Mouse (Mus musculus) retina, embryonic 14.5 days (tissue): ENCODE data around the gene Tnnt2.
A peak's percentile ranks its signal among the peaks of the same experiment; 100 is the strongest.

Experiments
- DNase-seq: peaks from one replicate; pipeline ENCODE4 v3.0.0-alpha.2; 2015; ENCODE audit warnings: low spot score

The Tnnt2 gene

DNA sequence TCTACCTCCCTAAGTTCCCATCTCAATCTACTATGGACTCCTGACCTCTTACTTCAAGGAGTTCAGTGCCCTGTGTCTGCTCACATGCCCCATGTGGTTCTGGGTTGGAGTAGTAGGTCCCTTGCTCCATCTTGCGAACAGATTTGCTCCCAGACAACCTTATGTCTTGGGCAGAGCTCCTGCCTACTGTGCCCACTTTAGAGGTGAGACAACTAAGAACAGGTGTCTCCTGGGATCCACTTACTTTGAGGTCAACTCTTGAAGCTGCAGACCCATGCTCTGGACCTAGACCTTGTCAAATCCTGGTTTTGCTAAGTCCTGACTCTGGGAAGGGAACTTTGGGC is 19.2 kb downstream of the Tnnt2 start:
- no peak for DNase-seq

DNA sequence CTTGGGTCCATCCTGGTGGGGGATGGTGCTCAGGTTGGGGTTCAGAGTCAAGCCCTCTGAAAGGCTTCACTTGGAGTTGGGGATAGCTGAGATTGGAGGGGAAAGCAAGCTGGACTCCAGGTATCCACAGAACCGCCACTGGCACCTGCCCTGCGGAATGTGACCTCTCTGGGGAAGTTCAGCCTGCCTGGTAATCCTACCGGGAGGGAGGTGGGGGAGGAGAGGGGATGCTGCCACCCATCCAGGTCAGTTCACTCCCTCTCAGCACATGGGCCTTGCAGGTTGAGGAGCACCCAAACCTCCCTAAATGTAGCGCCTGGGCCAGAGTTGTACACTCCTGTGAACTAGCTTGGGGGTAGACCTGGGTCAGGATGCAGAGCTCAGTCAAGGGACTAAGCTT is 19.9 kb downstream of the Tnnt2 start:
- DNase-seq: no peak

DNA sequence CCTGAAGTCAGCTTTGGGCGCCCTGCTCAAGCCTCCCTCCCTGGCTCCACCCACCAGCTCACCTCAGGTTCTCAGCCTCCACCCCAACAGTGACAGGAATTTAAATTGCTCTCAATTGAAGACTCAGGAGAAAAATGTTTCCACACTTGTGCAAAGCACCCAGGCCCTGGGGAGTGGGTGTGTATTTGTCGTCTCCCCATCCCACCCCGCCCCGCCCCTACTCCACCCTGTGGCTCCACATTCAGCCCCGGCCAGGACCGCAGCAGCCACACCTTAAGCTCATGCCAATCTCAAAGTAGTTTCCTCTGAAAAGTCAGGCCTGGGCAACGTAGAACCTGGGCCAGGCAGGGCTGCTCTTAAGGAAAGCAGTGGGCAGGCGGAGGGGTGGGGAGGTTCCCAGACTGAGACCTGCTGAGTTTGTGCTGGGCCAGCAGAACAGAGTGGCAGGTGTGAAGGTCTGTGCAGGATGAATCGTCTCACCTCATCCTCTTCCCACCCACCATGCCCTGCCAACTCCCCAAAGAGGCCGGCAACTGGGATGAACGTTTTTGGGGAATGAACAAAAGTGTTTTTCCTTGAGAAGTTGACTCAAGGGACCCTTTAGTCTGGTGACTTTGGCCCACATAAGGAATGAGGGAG is 21.1 kb downstream of the Tnnt2 start:
- DNase-seq: no peak

DNA sequence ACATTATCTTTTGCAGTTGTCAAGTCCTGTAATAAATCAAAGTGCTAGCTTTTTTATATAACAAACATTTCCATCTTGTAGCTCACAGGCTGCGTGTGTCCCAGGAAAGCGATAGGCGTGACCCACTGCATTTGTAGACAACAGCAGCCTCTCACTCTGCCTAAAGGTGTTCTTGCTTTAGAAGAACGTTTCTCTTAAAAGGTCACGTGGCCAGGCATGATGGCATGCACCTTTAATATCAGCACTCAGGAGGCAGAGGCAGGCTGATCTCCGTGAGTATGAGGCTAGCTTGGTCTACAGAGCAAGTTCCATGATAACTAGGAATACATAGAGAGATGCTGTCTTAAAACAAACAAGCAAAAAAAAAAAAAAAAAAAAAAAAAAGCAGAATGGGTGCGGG is 22.4 kb downstream of the Tnnt2 start:
- no peak for DNase-seq

DNA sequence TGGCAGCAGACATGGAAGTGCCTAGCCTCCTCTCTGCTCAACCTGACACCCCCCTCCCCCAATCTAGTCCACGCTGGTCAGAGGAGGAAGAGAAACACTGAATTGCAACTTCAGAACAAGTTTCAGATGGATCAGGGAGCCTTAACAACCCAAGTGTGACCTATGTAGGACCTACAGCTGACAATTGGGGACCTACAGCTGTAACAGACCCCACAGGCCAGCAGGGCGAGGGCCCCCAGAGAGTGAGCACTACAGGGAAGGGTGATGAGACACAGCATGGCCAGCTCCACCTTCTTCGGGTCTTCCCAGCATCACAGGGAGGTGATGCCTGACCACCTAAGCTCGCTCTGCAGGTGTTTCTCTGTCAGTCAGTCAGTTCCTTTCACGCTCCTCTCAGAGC is 24.9 kb downstream of the Tnnt2 start:
- no peak for DNase-seq

DNA sequence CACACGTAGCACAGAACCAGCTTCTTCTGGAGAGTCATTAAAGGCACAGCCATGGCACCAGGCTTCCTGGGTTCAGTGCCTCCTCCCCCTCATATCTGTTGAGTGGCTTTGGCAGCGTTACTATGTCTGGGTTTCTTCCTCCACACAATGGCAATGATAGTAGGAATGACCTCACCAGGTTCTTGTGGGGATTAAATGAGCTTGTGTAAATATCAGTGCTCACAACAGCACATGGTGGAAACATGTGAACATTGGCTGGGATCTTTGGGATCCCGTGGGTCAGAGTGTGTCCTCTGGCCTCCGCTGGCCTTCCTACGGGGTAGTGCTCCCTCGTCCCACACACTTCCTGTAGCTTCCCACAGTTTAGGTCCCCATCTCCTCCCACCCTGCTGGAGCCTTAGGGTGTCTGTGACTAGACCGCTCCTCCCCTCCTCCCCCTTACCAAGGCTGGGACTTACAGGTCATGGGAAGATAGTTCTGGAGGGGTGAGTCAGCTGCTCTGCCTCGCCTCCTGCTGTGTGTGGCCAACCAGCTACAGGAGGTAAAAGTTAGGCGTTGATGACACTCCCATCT is 25.9 kb downstream of the Tnnt2 start:
- DNase-seq: no peak

DNA sequence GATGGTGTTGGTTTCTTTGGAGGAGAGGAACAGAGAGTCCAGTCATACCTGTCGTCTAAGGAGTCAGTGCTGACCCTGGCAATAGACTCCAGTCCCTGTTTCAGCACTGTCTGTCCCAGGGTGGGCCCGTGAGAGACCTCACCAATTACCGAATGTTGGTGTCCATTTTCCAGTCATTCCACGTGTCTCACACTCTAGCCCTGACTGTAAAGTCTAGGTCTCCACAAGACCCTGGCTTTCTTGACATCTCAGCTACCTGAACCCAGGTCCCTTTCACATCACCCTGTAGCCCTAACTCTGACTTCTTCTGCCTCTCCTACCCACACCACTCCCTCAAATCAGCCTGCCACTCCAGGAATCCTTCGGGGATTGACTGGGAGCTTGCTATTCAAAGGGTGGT is 26.4 kb downstream of the Tnnt2 start:
- DNase-seq: no peak

DNA sequence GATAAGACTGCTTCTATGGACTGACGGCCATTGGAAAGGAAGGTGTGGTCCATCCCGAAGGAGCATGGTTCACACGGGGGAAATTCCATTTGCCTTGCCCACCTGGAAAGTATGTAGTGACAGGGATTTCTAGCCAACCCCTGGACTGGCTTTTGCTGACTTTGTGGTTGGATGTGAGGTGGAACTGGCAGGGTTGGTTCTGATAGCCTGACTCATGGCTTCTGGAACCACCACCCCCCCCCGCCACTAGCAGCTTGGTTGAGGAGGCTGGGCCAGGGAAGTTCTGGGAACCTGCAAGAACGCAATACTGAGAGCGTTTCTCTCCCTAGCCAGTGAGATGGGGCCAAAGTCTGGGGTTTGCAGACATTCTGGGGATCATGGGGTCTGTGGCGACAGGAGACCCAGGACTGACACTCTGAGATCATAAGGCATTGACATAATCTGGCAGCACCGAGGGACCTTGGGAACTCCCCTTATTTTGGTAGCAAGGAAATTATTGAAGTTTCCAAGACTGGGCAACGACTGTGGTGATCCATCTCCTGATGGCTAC is 27.7 kb downstream of the Tnnt2 start:
- no peak for DNase-seq

DNA sequence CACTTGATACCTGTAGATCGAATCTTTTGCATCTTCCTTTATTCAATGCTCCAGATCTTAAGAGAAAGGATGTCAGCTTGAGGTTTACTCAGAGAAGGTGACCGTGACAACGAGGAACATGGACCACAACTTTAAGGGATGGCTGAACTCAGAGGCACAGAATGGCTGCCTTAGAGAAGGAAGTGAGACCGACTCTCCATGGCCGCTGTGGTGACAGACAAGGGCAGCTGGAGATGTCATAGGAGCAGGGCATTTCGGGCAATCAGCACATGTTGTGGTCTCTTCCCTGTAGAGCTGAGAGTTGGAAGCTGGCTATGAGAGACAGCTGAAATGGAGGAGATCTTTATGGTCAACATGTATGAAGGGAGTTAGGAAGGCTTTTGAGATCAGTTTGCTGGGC is 28.7 kb downstream of the Tnnt2 start:
- DNase-seq: no peak

DNA sequence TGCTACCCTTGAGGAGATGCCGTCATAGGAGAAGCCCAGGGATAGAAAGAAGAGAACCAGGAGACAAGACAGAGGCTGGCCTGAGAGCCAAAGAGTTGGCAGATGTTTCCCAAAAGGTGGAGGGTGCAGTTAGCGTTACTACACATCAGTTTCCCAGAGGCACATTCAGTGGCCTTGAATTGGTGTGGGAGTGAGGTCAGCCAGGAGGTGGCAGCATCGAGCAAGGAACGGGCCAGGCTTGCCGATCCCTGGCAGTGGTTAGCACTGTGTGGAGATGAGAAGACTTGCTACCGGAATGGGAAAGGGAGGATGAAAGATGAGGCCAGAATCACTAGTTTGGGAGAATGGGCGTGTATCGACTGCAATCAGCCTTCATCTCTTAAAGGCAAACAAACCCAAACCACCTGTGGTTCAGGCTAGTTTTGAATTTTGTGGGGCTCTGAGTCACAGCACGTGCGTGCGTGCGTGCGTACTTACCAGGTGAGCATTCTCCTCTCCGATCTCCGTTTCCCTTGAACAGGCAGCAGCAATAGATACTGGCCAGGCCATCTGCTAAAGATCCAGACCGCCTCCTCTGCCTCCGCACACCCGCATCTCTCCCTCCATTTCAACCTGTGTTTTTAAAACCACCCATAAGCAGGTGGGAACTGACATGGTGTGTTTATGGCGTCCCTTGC is 29.5 kb downstream of the Tnnt2 start:
- peak; percentile 89 for DNase-seq

DNA sequence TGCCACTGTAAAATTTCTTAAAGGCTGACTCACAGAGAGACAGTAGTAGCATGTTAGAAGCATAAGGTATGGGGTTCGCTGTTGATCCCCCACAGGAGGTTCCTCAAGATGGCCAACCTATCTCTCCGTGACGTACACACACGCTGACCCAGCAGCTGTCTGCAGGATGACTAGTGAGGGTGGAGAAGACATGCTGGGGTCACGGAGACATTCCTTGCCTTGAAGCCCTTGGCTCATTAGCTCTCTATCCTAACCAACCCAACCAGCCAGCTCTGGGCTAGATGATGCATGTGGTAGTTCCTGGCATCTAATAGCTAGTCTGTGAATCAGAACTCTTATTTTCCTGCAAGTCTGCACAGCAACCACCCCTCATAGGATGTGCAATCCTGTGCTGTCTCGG is 32.4 kb downstream of the Tnnt2 start:
- DNase-seq: no peak

DNA sequence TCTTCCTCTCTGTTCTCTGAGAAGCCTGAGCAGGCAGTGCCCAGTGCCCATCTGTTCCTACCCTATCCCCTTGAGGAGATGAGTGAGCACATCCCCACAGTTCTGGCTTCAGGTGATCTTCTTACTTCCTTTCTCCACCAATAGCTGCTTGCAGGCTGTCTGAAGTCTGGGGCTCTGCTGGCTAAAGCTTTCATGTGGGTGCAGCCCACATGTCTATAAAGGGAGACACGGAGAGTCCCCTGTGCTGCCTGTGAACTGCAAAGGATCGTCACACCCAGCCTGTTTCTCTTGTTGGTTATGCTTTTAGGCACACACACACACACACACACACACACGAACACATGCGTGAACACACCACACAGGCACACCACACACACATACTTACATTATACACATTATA is 36.8 kb downstream of the Tnnt2 start:
- no peak for DNase-seq

DNA sequence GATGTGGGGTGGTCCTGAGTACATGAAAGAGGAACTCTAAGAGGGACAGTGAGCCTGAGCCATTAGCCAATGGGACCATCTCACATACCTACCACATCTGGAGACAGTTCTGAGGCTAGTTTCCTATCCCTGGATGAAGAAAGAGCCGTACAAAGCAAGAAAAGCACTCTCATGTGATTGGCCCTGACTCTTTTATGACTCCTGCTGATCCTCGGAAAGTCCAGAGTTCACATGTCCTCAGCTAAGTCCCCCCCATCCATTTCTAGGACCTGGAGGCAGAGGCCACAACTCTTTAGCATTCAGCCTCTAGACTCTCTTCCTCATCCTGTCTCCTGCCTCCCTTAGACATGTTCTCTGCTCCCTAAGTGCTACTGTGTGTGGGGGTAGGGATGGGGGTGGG is 41.1 kb downstream of the Tnnt2 start:
- DNase-seq: no peak

DNA sequence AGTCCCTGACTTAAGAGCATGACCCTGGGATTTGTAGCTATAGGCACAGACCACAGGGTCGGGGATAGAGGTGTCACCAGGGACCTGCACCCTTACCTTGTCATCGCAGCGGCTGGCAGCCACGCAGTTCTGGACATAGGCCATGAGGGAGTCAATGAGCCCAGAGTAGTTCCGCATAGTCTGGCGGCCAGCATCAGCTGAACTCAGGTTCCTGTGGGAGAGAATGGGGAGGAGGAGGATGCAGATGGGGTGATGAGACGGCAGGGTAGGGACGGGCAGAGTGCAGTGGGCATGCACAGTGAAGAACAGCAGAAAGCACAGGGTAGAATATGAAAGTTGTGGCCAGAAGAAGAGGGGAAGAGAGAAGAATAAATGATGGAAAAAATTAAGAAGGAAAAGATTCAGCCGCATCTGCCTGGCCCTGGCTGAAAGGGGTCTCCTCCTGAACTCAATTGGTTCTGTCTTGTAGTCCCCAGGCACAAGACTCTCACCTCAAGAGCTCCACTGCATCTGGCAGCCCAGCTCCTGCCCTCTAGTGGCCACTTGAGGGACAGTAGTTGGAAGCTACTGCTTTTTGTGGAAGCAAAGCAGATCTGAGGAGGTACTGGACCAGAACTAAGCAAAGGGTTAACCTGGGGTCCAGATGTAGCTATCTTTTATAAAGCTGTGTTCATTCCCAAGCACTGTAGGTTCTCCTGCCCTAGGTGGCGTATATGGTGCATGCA is 46.4 kb downstream of the Tnnt2 start:
- DNase-seq: peak; percentile 81

DNA sequence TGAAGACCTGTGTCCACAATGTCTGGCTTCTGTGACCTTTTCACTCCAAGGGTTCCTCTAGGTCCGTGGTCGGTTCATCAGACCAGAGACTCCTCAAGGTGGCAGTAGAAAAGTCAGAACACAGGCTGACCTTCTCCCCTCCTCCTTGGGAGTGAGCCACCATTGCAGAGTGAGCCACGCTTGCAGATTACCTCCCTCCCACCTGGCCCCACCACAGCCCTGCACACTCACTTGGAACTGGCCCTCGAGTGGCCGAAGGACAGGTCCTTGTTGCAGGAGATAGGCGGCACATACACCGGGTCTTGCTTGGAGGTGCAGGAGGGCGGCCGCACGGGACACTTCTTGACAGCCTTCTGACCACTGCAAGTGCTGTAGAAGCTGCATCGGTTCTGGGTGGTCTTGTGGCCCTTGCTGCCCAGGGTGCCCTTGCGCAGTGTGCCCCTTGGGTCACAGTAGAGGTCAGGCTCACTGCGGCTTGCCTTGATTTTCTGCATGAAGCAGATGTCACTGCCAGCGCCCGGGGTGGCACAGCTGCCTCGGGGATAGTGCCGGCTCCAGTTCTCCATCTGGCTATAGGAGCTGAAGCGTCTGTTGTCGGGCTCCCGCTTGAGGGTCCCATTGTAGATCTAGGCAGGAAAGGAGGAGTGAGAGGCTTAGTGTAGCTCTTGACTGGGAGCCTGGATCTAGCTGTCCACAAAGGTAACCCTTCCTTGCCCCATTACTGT is 53.5 kb downstream of the Tnnt2 start:
- peak; percentile 13 for DNase-seq

DNA sequence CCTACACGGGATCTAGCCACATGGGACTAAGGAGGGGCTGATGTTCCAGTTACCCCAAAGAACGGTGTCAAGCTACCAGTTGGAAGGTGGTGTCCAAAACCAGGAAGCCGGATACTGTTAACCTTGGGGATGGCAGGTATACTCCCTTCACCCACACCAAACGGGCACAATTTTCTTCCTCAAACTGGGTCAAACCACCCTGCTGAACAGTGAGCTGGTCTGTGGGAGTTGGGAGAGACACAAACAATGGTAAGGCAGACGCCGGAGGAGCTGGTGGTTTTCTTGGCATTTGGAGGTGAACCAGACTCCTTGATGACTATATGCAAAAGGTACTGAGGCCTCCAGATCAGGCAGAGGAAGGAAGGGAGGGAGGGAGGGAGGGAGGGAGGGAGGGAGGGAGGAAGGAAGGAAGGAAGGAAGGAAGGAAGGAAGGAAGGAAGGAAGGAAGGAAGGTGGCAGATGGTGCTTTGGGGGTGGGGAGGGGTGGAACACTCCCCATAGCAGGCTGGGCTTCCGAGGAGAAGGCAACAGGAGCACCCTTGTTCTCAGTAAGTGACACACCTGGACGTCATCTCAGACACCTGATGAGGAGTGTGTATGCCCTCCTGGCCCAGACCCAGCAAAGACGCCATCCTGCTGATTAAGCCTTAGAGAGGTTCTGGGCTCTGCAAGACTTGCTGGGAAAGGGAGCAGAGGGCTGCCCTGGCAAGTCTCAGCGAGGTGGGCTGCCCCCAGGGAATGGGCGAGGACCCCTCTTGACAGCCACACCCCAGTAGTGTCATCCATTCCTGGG is 55.5 kb downstream of the Tnnt2 start:
- no peak for DNase-seq

DNA sequence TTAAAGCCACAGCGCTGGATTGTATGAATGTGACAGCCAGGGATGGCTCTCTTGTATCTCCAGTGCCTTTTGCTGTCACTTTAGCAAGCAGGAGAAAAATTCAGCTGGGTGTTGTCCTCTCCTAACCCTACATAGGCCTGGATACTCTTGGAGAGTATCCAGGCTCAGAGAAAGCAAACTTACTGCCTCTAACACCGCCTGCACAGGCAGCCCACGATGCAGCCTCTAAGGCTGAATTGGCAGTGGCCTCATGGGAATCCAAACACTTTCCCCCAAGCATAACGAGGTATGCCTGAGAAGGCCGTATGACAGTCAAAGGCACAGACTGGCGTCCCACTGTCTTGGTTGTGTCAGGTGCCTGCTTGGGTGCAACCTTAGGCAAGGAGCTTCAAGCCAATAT is 56.1 kb downstream of the Tnnt2 start:
- DNase-seq: no peak

DNA sequence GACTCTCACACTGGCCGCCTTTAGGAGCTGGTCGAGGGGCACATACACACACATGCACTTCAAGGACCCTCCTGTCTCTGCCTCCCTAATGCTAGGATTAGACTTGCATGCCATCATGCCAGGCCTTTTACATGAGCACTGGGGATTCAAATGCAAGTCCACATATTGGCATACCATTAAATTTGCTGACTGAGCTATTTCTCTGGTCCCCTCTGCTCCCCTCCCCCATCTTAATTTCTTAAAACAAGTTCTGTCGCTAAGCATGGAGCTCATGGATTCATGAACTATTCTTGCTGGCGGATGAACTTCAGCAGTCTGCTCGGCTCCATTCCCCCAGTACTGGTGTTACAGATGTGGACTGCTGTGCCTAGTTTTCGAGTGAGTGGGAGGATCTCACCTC is 56.6 kb downstream of the Tnnt2 start:
- DNase-seq: no peak

DNA sequence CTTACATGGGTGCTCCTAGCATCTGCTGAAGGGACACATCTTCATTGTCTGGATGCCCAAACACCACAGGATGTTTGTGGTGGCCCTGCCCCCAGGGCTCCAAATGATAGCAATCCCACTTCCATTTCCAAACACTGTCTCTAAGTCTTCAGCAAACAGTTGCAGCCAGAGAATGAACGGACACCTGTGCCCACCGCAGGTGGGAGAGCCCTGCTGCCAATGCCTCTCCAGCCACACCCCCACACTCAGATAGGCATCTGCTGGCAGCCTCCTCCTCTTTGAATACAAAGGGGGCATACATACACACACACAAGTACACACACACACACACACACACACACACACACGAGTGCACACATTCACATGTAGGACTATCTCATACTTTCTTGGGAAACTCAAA is 57.2 kb downstream of the Tnnt2 start:
- DNase-seq: no peak

DNA sequence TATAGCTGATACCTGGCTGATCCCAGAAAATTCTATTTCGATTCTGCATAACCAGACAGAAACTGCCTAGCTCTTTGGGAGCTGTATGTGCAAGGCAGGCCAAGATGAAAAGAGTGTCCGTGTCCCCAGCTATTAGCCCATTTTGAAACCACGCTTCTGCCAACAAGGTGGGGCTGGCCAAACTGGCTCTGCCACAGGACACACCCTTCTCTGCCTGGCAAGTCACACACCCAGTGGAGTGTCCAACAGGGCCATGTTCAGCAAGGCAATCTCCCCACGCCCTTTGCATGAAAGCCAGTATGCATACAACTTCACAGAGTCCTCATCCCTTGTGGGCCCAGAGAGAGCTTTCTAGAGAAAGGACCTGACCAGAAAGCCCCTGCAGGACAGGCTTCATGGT is 59.2 kb downstream of the Tnnt2 start:
- DNase-seq: no peak

DNA sequence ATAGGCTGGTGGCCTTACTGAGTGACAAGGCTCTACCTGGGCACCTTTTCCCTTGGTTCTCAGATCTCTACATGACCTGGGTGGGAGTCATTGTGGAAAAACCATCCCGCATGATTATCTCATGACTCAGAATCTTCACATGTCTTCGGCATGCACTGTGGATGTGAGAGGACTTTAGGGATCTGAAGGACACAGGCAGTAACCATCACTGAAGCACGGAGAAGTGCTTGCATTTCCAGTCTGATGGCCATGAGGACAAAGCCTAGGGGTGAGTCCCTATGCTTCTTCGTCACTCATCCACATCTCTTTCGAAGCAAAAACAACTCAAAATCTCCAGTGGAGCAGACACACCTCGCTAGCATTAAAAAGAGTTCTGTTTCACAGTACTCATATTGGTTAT is 63.1 kb downstream of the Tnnt2 start:
- no peak for DNase-seq
